Mouse (Mus musculus) CH12.LX (cell line): Measurements from ENCODE around the gene Usp32.

Source experiments
- CTCF ChIP-seq, 2 experiments: IDR thresholded peaks in 1 of 2; conservative IDR thresholded peaks in 1 of 2; 2 replicates each; pipeline ENCODE4 v1.5.1; 2011 to 2012; ENCODE audit warnings: low read depth in 2 of 2, low read length in 2 of 2, improper control_type of control experiment in 1 of 2, inconsistent platforms in 1 of 2, mild to moderate bottlenecking in 1 of 2, moderate library complexity in 1 of 2
- MAFK ChIP-seq: IDR thresholded peaks from 2 replicates; pipeline ENCODE4 v1.6.1; 2011; ENCODE audit warnings: low read length, improper control_type of control experiment; ENCODE audit not compliant: insufficient replicate concordance
- POLR2A ChIP-seq: IDR thresholded peaks from 2 replicates; pipeline ENCODE4 v1.6.1; 2011; ENCODE audit warnings: low read depth, mild to moderate bottlenecking, improper control_type of control experiment, low read length

DNA sequence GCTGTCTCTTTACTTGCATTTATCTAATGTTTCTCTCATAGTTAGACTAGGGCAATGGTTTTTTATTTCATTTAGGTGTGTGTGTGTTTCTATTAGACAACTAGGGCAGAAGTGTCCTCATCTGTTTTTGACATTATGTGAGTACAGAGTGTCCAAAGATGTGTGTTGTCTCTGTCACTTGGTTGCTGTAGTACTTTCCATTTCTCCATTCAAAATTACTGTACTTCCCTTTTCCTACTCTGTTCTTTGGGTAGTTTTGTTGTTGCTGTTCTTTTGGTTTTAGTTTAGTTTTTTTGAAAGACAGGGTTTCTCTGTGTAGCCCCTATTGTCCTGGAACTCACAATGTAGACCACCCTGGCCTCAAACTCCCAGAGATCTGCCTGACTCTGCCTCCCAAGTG is 24.4 kb upstream of the Usp32 start:
- TF ChIP-seq MAFK (no peak), CTCF (conservative IDR thresholded peaks at IDR 0.05 in 1 of 2, IDR thresholded peaks at IDR 0.05 in 1 of 2; ENCODE audit: low read depth in 2 of 2, low read length in 2 of 2) (no peak), POLR2A (no peak)
